Mouse (Mus musculus): ENCODE data around the gene Frmpd3. TPM values are rescaled to one million over a fixed set of nuclear protein-coding genes. Genes with fewer than 3 reads are reported as not detected.

Gene Frmpd3
- polyA plus RNA-seq (2014; fragmentation: Illumina TruSeq; extraction: RNeasy Lipid Tissue Mini Kit (QIAGEN cat#74804); ENCODE audit: low read depth, low replicate concordance): not detected

GRCm38 (mm10) chrX:140341656-140342392 is at the start of gene Frmpd3:
TSS of gene Frmpd3 (plus strand) at chrX:140342263.

GRCm38 (mm10) chrX:140456279-140456731 is 114.2 kb downstream of the Frmpd3 start, which contains the start of gene Prps1:
TSS of gene Prps1 (plus strand) at chrX:140456613.

Other genes with a start within 250 kb of the Frmpd3 start
- 59.0 TPM for gene Prps1, start 114.3 kb downstream of the Frmpd3 start, polyA plus RNA-seq (2014; fragmentation: Illumina TruSeq; extraction: RNeasy Lipid Tissue Mini Kit (QIAGEN cat#74804); ENCODE audit: low read depth, low replicate concordance)

Data from liver, adult 10 weeks (tissue).